Mouse (Mus musculus) liver, postnatal 0 days (tissue): ENCODE measurements at regions not wholly inside any gene's neighbourhood (a gene's known extent, or its start where the extent isn't known, plus 50 kb on each side); places are given as distances from the start of the nearest gene placed in this dataset.

Experiments
- ATAC-seq: fragments of 200-750 bp; cut with Nextera tagmentation; 2 replicates; pipeline ENCODE4 v1.8.0; 2017; ENCODE audit warnings: mild to moderate bottlenecking, moderate library complexity
- DNase-seq: peaks from one replicate; pipeline ENCODE4 v3.0.0-alpha.2; 2016
- H3K27ac ChIP-seq: fragments of 300-500 bp; sonication (generic); 2 replicates; pipeline ENCODE4 v1.5.1; 2014; ENCODE audit warnings: antibody characterized with exemption, moderate library complexity, mild to moderate bottlenecking, low read depth
- H3K27me3 ChIP-seq: fragments of 300-500 bp; sonication (generic); 2 replicates; pipeline ENCODE4 v1.6.1; 2014; ENCODE audit warnings: low read length, control low read depth, mixed read lengths; ENCODE audit not compliant: insufficient read depth
- H3K36me3 ChIP-seq: fragments of 300-500 bp; sonication (generic); replicated peaks from 2 replicates; pipeline ENCODE4 v1.6.1; 2014; ENCODE audit warnings: mild to moderate bottlenecking, control low read depth, low read length, moderate library complexity, mixed read lengths; ENCODE audit not compliant: insufficient read depth
- H3K4me1 ChIP-seq: fragments of 300-500 bp; sonication (generic); 2 replicates; pipeline ENCODE4 v1.6.1; 2014; ENCODE audit warnings: antibody characterized with exemption, mild to moderate bottlenecking, control low read depth; ENCODE audit not compliant: insufficient read depth
- H3K4me2 ChIP-seq: fragments of 300-500 bp; sonication (generic); 2 replicates; pipeline ENCODE4 v1.6.1; 2014; ENCODE audit warnings: low read depth, mild to moderate bottlenecking, low read length, moderate library complexity, mixed read lengths
- H3K4me3 ChIP-seq: fragments of 300-500 bp; sonication (generic); 2 replicates; pipeline ENCODE4 v1.5.1; 2014; ENCODE audit warnings: low read depth, low read length
- H3K9ac ChIP-seq: fragments of 300-500 bp; sonication (generic); replicated peaks from 2 replicates; pipeline ENCODE4 v1.6.1; 2014; ENCODE audit warnings: mild to moderate bottlenecking, moderate library complexity
- H3K9me3 ChIP-seq: fragments of 300-500 bp; sonication (generic); 2 replicates; pipeline ENCODE4 v1.6.1; 2016; ENCODE audit warnings: mild to moderate bottlenecking, control low read depth, low read length, mixed read lengths
- CTCF ChIP-seq: sonication (generic); IDR thresholded peaks from 2 replicates; pipeline ENCODE4 v1.5.1; 2016; ENCODE audit warnings: antibody characterized with exemption, low read depth
- EP300 ChIP-seq: IDR thresholded peaks from 2 replicates; pipeline ENCODE4 v1.6.1; 2016; ENCODE audit warnings: antibody characterized with exemption, low read depth, mild to moderate bottlenecking
- WGBS: fragments of 180-500 bp; shearing (Covaris S2); extraction: QIAGEN DNeasy Blood & Tissue Kit; methylation state at CpG from one replicate; pipeline ENCODE4 v1.1.7; 2014; ENCODE audit not compliant: insufficient replicate concordance; 5-methylcytosine and 5-hydroxymethylcytosine counted together

GRCm38 (mm10) chr4:75529607-75530006 lies 251.5 kb upstream of the Dmac1 start:
- DNase-seq (no peak), ATAC-seq (no peak)
- WGBS: 60% methylated on average over 2 of the region's 2 CpGs
- no peak overlapping the region for H3K4me3 ChIP-seq
- H3K4me2 ChIP-seq: no peak overlapping the region
- H3K4me1 ChIP-seq: no peaks in the 10 kb centered on the region
- H3K9me3 ChIP-seq: no peaks in the 10 kb centered on the region
- TF ChIP-seq EP300 (no peak), CTCF (no peak)
- no peak overlapping the region for H3K9ac ChIP-seq
- H3K27ac ChIP-seq: no peak overlapping the region
- H3K36me3 ChIP-seq: no peaks in the 10 kb centered on the region
- no peaks in the 10 kb centered on the region for H3K27me3 ChIP-seq

GRCm38 (mm10) chr4:75517459-75518158 lies 239.5 kb upstream of the Dmac1 start:
- WGBS: 71% methylated on average over 3 of the region's 3 CpGs
- no peak for TF ChIP-seq EP300
- no peak for ATAC-seq

More at GRCm38 (mm10) chr4:75517459-75518158, 239.5 kb upstream of the Dmac1 start:
- no peak overlapping the region for H3K9ac ChIP-seq
- H3K27me3 ChIP-seq: no peaks in the 10 kb centered on the region
- no peak overlapping the region for H3K4me3 ChIP-seq
- no peaks in the 10 kb centered on the region for H3K36me3 ChIP-seq
- H3K27ac ChIP-seq: no peak overlapping the region
- H3K9me3 ChIP-seq: no peaks in the 10 kb centered on the region
- no peak overlapping the region for H3K4me2 ChIP-seq
- no peaks in the 10 kb centered on the region for H3K4me1 ChIP-seq
- no peak for DNase-seq
